Mouse (Mus musculus) heart, postnatal 4 days (tissue): ENCODE measurements around the gene Cdipt. TPM values are rescaled to one million over a fixed set of nuclear protein-coding genes. Genes with fewer than 3 reads are reported as not detected.
A peak's percentile ranks its signal among the peaks of the same experiment; 100 is the strongest.

Source experiments
- DNase-seq: peaks from one replicate; pipeline ENCODE4 v3.0.0; 2021
- total RNA-seq, 2 experiments: library from RNA; stranded (reverse); gene quantifications; 2 replicates each; pipeline ENCODE4 v1.2.3; 2021

The Cdipt gene
- total RNA-seq, 2 experiments from 2014 or later = 69.2 to 72.1 TPM

DNA sequence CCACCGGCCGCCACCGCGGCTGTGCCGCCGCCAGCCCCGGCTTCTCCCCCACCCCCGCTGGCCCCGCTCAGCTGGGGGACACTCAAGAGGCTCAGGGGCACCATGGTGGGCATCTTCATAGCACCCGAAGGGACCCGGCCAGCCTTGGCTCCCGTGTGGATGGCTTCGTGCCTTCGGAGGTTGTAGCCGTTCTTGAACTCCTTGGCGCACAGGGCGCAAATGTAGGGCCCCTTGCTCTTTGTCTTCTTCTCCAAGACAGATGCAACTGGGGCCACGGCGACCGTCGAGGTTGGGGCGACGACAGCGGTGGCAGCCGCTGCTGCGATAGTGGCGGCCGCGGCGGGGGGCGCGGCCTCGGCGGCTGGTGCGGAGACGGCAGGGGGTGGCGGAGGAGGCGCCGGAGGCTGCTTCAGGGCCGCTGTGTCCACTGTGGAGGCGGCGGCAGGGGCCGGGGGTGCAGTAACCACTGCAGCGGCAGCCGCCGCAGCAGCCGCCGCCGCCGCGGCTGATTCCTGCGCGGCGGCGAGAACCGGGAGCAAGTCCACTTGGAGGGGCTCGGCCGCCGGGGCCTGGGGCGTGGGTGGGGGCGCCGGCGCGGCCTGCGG, 49.9 kb downstream of the Cdipt start:
- DNase-seq = peak; percentile 61

DNA sequence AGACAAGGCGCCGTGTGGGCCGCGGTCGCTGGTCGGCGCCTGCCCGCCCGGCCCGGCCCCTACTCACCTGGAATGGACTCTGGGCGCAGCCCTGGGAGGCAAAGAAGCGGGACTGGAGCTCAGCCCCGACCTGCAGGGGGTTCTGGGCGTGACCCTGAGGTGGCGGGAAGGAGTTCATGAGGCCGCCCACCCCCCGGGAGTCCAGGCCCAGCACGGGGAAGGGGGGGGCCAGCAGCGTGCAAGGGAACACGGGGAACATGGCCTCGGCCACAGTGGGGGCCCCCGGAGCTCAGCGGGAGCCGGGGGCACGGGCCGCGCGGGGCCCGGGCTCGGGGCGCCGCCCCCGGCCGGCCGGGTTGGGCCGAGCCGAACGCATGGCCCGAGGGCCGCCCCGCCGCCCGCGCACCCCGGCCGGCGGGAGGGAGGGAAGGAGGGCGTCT, 50.5 kb downstream of the Cdipt start:
- DNase-seq = peak; percentile 76

DNA sequence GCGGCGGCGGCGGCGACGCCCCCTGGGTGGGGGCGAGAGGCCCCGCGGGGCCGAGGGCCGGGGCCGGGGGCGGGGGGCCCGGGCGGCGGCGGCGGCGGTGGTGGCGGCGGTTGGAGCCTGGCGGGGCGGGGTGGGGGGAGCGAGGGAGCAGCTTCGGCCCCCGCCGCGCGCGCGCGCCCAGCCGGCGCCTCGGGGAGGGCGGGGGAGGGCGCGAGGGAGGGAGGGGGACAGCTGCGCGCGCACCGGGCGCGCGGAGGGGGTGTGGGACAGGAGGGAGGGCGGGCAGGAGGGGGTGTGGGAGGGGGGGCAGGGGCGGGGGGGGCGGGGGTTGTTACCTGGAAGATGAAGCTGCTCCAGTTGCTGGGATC, 50.9 kb downstream of the Cdipt start:
- no peak for DNase-seq

DNA sequence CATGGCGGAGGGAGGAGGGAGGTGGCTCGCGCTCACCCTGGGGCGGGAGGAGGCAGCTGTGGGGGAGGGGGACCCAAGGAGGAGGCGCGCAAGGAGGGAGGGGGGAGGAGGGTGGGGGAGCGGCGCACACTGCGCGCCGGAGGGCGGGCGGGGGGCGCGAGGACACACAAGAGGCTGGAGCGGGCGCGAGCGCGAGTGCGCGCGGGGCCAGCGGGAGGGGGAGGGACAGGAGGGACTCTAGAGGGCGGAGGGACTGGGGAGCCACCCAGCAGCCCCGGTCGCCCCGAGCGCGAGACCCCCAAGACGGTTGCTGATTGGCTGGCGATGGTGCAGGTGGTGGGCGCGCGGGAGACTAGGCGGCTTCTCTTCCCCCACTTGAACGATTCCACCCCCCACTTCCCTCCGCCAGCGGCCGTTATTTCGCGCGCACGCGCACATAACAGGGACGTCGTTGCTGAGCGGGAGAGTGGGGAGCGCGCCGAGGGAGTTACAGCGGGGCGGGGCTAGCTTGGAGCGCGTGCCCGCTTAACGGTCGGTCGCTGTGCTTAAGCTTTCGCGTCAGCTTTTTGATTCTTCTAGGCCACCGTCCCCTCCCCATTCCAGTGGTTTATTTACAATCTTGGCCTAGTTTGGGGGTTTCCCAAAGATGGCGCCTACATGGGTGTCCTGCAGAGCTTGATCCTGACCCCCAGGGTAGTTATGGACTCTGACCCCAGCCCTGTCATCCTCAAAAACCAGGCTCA, 51.4 kb downstream of the Cdipt start, which contains the start of gene Maz:
Maz (minus strand) TSS at position 54 of the 743 bp plus-strand sequence.
- peak; percentile 99 for DNase-seq

DNA sequence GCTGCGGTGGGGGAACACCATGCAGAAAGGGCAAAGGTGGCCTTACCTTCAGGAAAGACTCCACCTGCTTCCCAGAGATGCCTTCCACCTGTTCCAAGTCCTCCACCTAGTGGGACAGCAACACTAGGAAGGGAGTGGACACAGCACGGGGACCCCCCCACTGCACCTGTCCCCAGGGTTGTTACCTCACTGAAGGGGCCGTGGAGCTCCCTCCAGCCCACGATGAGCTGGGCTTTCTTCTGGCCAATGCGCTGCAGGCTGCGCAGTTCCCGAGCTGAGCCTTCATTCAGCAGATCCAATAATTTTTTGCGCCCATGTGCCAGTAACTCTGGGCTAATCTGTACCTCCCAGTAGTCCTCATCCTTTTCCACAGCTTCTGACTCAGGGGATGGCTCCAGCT, 52.2 kb downstream of the Cdipt start:
- no peak for DNase-seq

Other genes starting within 250 kb of the Cdipt start
- gene Mapk3, start 216.3 kb upstream of the Cdipt start, total RNA-seq = 10 to 100 TPM; 80.3 to 90.9 TPM
- gene Gdpd3, start 209.6 kb upstream of the Cdipt start, total RNA-seq = 1 to 10 TPM; 3.7 to 4.2 TPM
- 10 to 100 TPM; 31.8 to 34.0 TPM for gene Ypel3, start 199.0 kb upstream of the Cdipt start, total RNA-seq
- gene Tbx6, start 194.4 kb upstream of the Cdipt start, total RNA-seq = under 1 TPM in 1 of 2 experiments, not detected in 1; 0.26 TPM
- gene Ppp4c, start 183.4 kb upstream of the Cdipt start, total RNA-seq = 10 to 100 TPM; 67.6 to 76.6 TPM
- gene Fam57b, start 178.2 kb upstream of the Cdipt start, total RNA-seq = 1 to 10 TPM; 7.7 to 9.3 TPM
- not detected for gene 4930451I11Rik, start 144.3 kb upstream of the Cdipt start, total RNA-seq
- gene Doc2a, start 128.5 kb upstream of the Cdipt start, total RNA-seq = not detected
- gene Hirip3, start 113.9 kb upstream of the Cdipt start, total RNA-seq = 10 to 100 TPM; 22.8 to 26.1 TPM
- gene Ino80e, start 113.5 kb upstream of the Cdipt start, total RNA-seq = 10 to 100 TPM; 33.5 to 34.1 TPM
- gene Taok2, start 91.2 kb upstream of the Cdipt start, total RNA-seq = 10 to 100 TPM; 65.0 to 66.5 TPM
- 10 to 100 TPM; 12.9 to 14.7 TPM for gene Tmem219, start 53.0 kb upstream of the Cdipt start, total RNA-seq
- gene Kctd13, start 47.0 kb upstream of the Cdipt start, total RNA-seq = 10 to 100 TPM; 10.4 to 10.7 TPM
- gene Asphd1, start 26.3 kb upstream of the Cdipt start, total RNA-seq = under 1 TPM in 1 of 2 experiments, not detected in 1; 0.36 TPM
- gene Sez6l2, start 25.4 kb upstream of the Cdipt start, total RNA-seq = 10 to 100 TPM; 18.6 to 21.2 TPM
- under 1 TPM; 0.24 to 0.29 TPM for gene Cdiptos, start 184 bp downstream of the Cdipt start, total RNA-seq
- 10 to 100 TPM; 27.2 to 28.4 TPM for gene Mvp, start 38.7 kb downstream of the Cdipt start, total RNA-seq
- gene Pagr1b, start 40.6 kb downstream of the Cdipt start, total RNA-seq = 1 to 10 TPM; 1.2 to 1.9 TPM
- 10 to 100 TPM; 10.4 to 14.8 TPM for gene Pagr1a, start 41.4 kb downstream of the Cdipt start, total RNA-seq
- gene Gm42742, start 45.2 kb downstream of the Cdipt start, total RNA-seq = 10 to 100 TPM; 10.0 to 18.2 TPM
- gene Prrt2, start 45.3 kb downstream of the Cdipt start, total RNA-seq = 1 to 10 TPM; 1.6 to 2.0 TPM
- 100 to 1,000 TPM; 152 TPM for gene Maz, start 51.1 kb downstream of the Cdipt start, total RNA-seq
- gene Kif22, start 66.6 kb downstream of the Cdipt start, total RNA-seq = 10 to 100 TPM; 43.2 to 48.6 TPM
- gene Zg16, start 111.4 kb downstream of the Cdipt start, total RNA-seq = not detected
- gene AI467606, start 115.4 kb downstream of the Cdipt start, total RNA-seq = under 1 TPM; 0.71 to 0.74 TPM
- under 1 TPM; 0.19 to 0.20 TPM for gene Qprt, start 146.3 kb downstream of the Cdipt start, total RNA-seq
- gene Spn, start 161.9 kb downstream of the Cdipt start, total RNA-seq = under 1 TPM; 0.38 to 0.67 TPM
- gene Cd2bp2, start 220.1 kb downstream of the Cdipt start, total RNA-seq = 10 to 100 TPM; 57.3 to 57.7 TPM
- gene Tbc1d10b, start 232.6 kb downstream of the Cdipt start, total RNA-seq = 10 to 100 TPM; 41.0 to 42.5 TPM
- gene Mylpf, start 233.0 kb downstream of the Cdipt start, total RNA-seq = 10 to 100 TPM in 1 of 2 experiments, 1 to 10 TPM in 1; 3.1 to 33.0 TPM